Mouse (Mus musculus): Measurements from ENCODE around the gene Pdhb. TPM values are rescaled to one million over a fixed set of nuclear protein-coding genes. Genes with fewer than 3 reads are reported as not detected.
A peak's percentile ranks its signal among the peaks of the same experiment; 100 is the strongest.
"Not testable (repeated sequence)": the region's sequence is repeated elsewhere in the genome, so short reads cannot be mapped to it uniquely, and the experiment has no call there.

Gene Pdhb
- polyA plus RNA-seq, 1 experiment from 2014 or later, result 239 TPM

DNA sequence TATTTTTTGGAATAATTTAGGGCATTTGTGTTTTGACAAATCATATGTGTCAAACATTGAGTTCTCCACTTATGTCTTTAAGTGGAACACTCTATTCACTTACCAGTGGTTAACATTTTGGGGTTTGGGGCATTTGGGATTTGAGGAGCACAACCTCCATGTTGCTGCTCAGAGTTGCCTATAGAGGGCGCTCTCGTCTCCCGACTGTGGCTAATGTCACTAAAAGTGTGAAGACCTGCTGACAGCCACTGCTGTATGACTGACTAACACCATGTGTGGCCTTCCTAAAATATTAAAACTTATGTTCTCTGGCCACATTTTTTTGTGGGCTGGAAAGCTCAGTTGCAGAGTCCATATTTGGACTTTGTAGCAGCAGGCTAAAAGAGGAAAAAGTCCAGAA lies 10.5 kb upstream of the Pdhb start:
- H3K27me3 ChIP-seq, result no peaks in the 10 kb centered on the region
- ATAC-seq (replicated peaks), result no peak
- 59% methylated on average over 3 of the region's 3 CpGs for WGBS

DNA sequence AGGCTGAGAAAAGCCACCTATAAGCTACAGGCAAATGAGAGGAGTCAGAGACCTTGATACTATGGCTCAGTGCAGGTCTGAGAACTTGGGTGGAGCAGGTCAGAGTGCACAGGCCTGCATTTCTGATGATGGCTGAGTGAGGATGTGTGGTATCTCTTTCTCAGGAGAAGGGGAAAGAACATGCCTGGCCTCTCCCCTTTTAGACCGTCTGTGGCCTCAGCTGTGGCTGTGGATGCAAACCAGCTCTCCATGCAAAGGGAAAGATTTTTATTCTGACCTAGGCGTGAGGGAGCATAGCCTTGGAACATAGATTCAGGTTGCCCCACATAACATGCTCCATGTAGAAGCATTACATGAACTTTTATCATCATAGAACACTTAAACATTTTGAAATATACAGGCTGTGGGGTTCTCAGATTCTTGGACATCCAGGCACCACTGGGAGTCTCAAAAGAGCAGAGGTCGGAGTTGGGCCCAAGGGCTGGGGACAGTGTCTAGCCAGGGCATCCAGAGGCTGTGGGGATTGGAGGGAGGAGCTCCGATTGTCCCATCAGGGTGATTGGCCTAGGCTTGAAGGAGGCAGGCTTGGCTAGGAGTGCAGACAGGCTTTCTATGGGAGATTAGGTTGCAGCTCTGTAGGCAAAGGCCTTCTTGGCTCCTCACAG lies 7.7 kb upstream of the Pdhb start:
- Histone ChIP-seq H3K4me2 (replicated peaks) (no peak overlapping the region), H3K4me3 (no peak overlapping the region), H3K9me3 (no peaks in the 10 kb centered on the region), H3K27ac (replicated peaks) (no peak overlapping the region), H3K9ac (replicated peaks) (no peak overlapping the region), H3K36me3 (no peaks in the 10 kb centered on the region), H3K4me1 (no peaks in the 10 kb centered on the region), H3K27me3 (no peaks in the 10 kb centered on the region)
- ATAC-seq (replicated peaks), result no peak
- 77% methylated on average over 4 of the region's 4 CpGs for WGBS

More for the DNA sequence above, 10.5 kb upstream of the Pdhb start:
- Histone ChIP-seq H3K36me3 (no peaks in the 10 kb centered on the region), H3K4me2 (replicated peaks) (no peak overlapping the region), H3K27ac (replicated peaks) (no peak overlapping the region), H3K4me3 (no peak overlapping the region), H3K4me1 (peaks cover 5% of the 10 kb centered on the region; the same call in 1 of the 2 replicates), H3K9me3 (no peaks in the 10 kb centered on the region), H3K9ac (replicated peaks) (no peak overlapping the region)

DNA sequence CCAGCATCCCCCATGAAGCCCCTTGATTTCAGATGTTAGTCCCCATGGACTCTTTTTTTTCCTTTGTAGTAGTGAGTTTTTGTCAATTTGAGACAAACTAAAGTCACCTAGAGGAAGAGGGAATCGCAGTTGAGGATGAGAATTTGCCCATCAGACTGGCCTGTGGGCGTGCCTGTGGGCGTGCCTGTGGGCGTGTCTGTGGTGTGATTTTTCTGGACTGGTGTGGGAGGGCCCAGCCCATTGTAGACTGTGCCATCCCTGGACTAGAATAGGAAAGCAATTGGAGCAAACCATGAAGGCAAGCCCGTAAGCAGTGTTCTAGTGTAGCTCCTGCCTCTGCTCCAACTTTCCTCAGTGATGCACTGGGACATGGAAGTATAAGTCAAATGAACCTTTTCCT lies 3.4 kb upstream of the Pdhb start:
- Histone ChIP-seq H3K36me3 (no peaks in the 10 kb centered on the region), H3K4me1 (peaks cover 13% of the 10 kb centered on the region), H3K9me3 (no peaks in the 10 kb centered on the region), H3K4me3 (no peak overlapping the region), H3K27me3 (no peaks in the 10 kb centered on the region), H3K4me2 (replicated peaks) (no peak overlapping the region), H3K9ac (replicated peaks) (no peak overlapping the region), H3K27ac (replicated peaks) (no peak overlapping the region)
- WGBS, result 50% methylated on average over 5 of the region's 5 CpGs
- no peak for ATAC-seq (replicated peaks)

DNA sequence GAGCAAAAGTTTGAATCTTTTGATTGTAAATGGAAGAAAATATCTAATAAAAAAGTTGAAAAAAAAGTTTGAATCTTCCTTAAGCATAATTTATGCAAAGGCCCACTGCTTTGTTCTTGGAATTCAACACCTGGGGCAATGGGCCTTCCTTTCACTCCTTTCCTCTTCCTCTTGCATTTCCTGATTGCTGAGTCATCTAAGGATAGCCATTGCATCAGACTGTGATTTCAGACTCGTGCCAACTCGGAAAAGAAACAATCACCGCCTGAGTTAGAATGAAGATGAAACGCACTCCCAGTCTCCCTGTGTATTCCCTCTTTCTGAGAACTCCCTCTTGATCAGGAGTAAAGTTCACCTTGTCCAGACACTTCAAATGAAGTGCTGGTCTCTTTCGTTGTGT lies 1.8 kb upstream of the Pdhb start:
- WGBS, result 91% methylated on average over 5 of the region's 5 CpGs
- no peak for ATAC-seq (replicated peaks)
- no peak overlapping the region for H3K9ac ChIP-seq (replicated peaks)

DNA sequence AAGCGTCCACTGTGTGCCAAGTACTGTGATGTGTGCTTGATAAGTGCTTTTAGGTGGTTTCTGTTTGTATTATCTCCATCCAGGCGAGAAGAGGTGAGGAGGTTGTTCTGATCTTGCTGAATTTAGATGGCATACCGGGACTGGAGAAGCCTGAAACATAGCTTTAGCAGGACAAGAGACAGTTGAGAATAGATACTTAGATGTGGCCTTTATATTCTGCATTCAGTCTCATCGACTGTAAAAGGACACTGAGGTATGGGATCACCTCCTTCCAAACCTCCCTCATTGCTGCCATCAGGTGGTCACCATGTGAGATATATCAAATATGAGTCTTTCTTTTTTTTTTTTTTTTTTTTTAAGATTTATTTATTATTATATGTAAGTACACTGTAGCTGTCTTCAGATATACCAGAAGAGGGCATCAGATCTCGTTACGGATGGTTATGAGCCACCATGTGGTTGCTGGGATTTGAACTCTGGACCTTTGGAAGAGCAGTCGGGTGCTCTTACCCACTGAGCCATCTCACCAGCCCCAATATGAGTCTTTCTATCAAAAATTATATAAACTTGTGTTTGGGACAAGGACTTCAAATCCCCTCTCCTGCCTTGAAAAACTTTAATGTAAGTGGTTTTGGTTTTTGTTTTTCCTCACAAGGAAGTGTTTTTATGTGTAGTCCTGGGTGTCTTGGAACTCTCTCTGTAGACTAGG lies 871 bp upstream of the Pdhb start:
- not testable (repeated sequence) for H3K27me3 ChIP-seq; H3K9me3 ChIP-seq; ATAC-seq (replicated peaks)
- Histone ChIP-seq H3K9ac (replicated peaks) (peak overlapping the region; percentile 48), H3K4me2 (replicated peaks) (peak overlapping the region; percentile 65), H3K27ac (replicated peaks) (peak overlapping the region; percentile 66), H3K4me3 (peak overlapping the region; percentile 99), H3K36me3 (peaks cover 20% of the 10 kb centered on the region), H3K4me1 (peaks cover 13% of the 10 kb centered on the region)
- WGBS, result 28% methylated on average over 7 of the region's 7 CpGs

More for the DNA sequence above, 1.8 kb upstream of the Pdhb start:
- Histone ChIP-seq H3K9me3 (no peaks in the 10 kb centered on the region), H3K27ac (replicated peaks) (no peak overlapping the region), H3K4me1 (peaks cover 13% of the 10 kb centered on the region), H3K4me2 (replicated peaks) (no peak overlapping the region), H3K4me3 (no peak overlapping the region), H3K27me3 (no peaks in the 10 kb centered on the region), H3K36me3 (peaks cover 10% of the 10 kb centered on the region)

DNA sequence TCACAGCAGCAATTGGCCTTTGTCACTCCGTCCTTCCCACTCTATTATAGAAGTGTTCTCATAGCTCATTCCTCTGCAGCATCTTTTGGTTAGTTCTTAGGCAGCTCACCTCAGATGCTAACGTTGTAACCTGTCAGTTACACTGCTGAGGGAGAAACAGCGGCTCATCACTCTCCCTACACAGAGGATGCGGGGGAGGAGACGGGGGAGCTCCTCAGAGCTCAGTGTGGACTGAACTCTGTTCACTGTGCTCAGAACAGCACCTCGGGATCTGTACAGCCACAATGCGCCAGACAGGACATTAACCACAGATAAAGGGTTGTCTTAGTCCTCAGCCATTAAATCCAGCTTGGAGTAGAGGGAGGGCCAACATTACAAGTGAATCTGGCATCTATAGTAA lies 8.4 kb downstream of the Pdhb start:
- H3K9ac ChIP-seq (replicated peaks), result no peak overlapping the region
- no peak overlapping the region for H3K27ac ChIP-seq (replicated peaks)
- no peaks in the 10 kb centered on the region for H3K9me3 ChIP-seq
- no peak overlapping the region for H3K4me3 ChIP-seq
- no peaks in the 10 kb centered on the region for H3K27me3 ChIP-seq
- H3K36me3 ChIP-seq, result peaks cover 88% of the 10 kb centered on the region
- no peaks in the 10 kb centered on the region for H3K4me1 ChIP-seq
- 84% methylated on average over 7 of the region's 7 CpGs for WGBS
- 0 out of 2 replicates have a peak, but pooled peaks have one; percentile 17 for ATAC-seq (replicated peaks)
- no peak overlapping the region for H3K4me2 ChIP-seq (replicated peaks)

DNA sequence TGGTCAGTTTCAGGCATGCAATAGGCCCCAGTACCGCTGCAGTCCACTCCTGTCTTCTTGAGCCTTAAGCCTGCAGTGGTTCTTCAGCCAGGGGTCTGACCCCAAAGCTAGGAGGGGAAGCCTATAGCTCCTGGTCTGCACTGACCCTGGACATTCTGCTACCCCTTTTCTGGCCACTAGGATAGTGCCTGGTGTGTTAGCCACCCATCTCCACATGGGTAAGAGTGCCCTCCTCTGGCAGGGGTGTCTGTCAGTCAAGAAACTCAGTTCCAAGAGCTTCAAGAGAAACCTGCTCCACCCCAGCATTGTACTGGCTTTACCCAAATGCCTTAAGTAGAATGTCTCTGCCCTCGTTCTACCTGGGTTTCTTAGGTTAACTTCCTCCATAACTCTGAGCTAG lies 11.0 kb downstream of the Pdhb start:
- WGBS, result 83% methylated on average over 2 of the region's 2 CpGs

DNA sequence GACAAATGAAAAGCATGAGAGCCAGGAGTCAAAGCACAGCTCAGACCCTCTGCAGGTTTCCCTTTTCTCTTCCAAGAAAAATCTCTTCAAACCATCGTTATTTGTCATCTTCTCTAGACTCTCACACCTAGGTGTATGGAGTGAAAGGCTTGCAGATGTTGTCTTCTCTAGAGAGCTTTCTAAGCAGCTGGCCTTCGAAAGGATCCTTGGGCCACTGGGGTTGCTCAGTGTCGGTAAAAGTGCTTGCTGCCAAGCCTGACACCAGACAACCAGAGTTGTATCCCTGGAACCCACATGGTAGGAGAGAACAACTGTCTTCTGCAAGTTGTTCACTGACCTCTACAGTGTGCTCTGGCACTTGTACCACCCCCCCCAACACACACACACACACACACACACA lies 13.7 kb downstream of the Pdhb start:
- no peak for ATAC-seq (replicated peaks)
- 84% methylated on average over 3 of the region's 3 CpGs for WGBS
- Histone ChIP-seq H3K4me2 (replicated peaks) (no peak overlapping the region), H3K4me3 (no peak overlapping the region), H3K9me3 (no peaks in the 10 kb centered on the region), H3K36me3 (peaks cover 47% of the 10 kb centered on the region), H3K9ac (replicated peaks) (no peak overlapping the region), H3K4me1 (no peaks in the 10 kb centered on the region), H3K27me3 (no peaks in the 10 kb centered on the region), H3K27ac (replicated peaks) (no peak overlapping the region)

More for the DNA sequence above, 11.0 kb downstream of the Pdhb start:
- no peak for ATAC-seq (replicated peaks)
- no peak overlapping the region for H3K9ac ChIP-seq (replicated peaks)
- H3K4me3 ChIP-seq, result no peak overlapping the region
- H3K36me3 ChIP-seq, result peaks cover 67% of the 10 kb centered on the region
- H3K27me3 ChIP-seq, result no peaks in the 10 kb centered on the region
- no peaks in the 10 kb centered on the region for H3K4me1 ChIP-seq
- H3K4me2 ChIP-seq (replicated peaks), result no peak overlapping the region
- H3K27ac ChIP-seq (replicated peaks), result no peak overlapping the region
- H3K9me3 ChIP-seq, result no peaks in the 10 kb centered on the region

DNA sequence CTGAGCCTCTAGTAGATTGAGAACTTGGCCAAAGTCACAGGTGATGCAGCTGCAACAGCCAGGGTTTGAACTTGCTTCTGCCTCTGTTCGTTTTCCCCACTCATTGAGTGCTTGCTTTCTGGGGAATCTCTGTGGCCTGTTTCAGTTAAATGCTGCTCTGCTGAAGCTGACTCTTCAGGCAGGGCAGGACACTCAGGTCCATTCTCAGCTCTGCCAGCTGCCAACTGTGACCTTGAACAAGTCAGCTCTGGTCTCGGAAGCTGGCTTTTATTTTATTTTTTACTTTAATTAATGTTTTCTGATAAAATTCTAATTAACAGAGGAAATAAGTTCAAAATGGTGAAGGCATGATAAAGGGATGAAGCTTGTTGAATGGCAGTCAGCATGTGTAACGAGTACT lies 14.1 kb downstream of the Pdhb start:
- Histone ChIP-seq H3K4me3 (no peak overlapping the region), H3K27ac (replicated peaks) (no peak overlapping the region), H3K27me3 (no peaks in the 10 kb centered on the region), H3K4me2 (replicated peaks) (no peak overlapping the region), H3K36me3 (peaks cover 43% of the 10 kb centered on the region), H3K4me1 (no peaks in the 10 kb centered on the region), H3K9me3 (no peaks in the 10 kb centered on the region), H3K9ac (replicated peaks) (no peak overlapping the region)
- 67% methylated on average over 3 of the region's 3 CpGs for WGBS
- no peak for ATAC-seq (replicated peaks)

DNA sequence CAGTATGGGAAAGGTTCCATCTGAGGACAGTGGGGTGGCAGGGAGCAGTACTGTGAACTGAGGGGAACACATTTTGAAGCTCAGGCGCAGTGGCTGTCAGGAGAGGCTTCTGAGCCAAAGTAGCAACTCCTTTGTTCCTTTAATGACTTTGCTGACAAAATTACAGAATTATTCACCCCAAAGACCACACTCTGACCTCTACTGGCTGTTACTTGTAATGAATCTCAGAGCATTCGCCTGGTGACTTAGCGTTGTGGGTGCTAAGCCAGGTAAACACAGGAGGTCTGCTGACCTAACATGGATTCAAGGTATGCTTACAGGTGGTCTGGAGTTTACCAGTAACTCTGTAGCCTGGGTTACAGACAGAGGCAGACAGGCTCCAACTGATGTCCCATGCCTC lies 15.9 kb downstream of the Pdhb start:
- Histone ChIP-seq H3K4me2 (replicated peaks) (no peak overlapping the region), H3K27ac (replicated peaks) (no peak overlapping the region), H3K36me3 (peaks cover 34% of the 10 kb centered on the region), H3K9me3 (no peaks in the 10 kb centered on the region), H3K4me3 (no peak overlapping the region), H3K27me3 (no peaks in the 10 kb centered on the region), H3K4me1 (no peaks in the 10 kb centered on the region), H3K9ac (replicated peaks) (no peak overlapping the region)
- ATAC-seq (replicated peaks), result no peak
- 34% methylated on average over 3 of the region's 3 CpGs for WGBS

DNA sequence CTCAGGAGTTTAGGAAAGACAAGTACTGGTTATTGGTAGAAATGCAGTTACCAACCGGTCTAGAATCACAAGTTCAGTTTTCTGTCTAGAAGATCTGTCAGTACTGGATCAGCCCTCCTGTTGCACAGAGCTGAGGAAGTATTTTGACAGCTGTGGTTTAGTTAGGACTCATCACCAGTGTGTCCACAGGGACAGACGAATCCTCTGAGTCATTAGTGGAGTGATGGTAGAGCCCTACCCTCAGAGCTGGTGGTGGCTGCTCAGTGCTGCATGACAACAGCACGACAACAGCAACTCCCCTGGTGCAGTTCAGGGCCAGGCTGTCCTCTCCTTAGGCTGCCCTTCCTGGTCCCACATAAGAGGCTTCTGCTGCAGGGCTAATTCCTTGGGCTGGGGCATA lies 18.8 kb downstream of the Pdhb start:
- Histone ChIP-seq H3K36me3 (peaks cover 26% of the 10 kb centered on the region), H3K4me3 (no peak overlapping the region), H3K27me3 (no peaks in the 10 kb centered on the region), H3K4me1 (no peaks in the 10 kb centered on the region), H3K9ac (replicated peaks) (no peak overlapping the region), H3K9me3 (no peaks in the 10 kb centered on the region), H3K4me2 (replicated peaks) (no peak overlapping the region), H3K27ac (replicated peaks) (no peak overlapping the region)
- no peak for ATAC-seq (replicated peaks)
- WGBS, result 82% methylated on average over 3 of the region's 3 CpGs

DNA sequence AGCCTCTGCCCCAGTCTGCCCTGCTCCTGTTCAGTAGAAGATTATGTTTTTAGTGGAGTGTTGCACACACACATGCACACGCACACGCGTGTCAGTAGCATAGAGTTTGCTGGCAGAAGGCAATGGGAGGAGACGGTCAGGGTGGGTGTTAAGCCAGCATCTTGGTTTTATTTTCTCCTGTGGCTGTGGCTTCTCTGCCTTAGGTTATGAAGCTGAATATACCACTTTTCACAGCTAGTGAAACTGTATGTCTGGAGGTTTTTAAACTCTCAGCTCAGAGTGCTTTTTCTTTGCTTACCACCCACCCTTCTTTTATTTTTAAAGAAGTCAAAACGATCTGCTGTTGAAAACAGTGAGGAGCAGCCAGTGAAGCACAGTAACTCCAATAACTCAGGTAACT lies 21.1 kb downstream of the Pdhb start:
- no peak overlapping the region for H3K4me3 ChIP-seq
- H3K27me3 ChIP-seq, result no peaks in the 10 kb centered on the region
- no peak for ATAC-seq (replicated peaks)
- no peak overlapping the region for H3K4me2 ChIP-seq (replicated peaks)
- no peaks in the 10 kb centered on the region for H3K9me3 ChIP-seq
- H3K9ac ChIP-seq (replicated peaks), result no peak overlapping the region
- WGBS, result 97% methylated on average over 5 of the region's 5 CpGs
- no peaks in the 10 kb centered on the region for H3K4me1 ChIP-seq
- H3K27ac ChIP-seq (replicated peaks), result no peak overlapping the region
- H3K36me3 ChIP-seq, result peaks cover 25% of the 10 kb centered on the region; the same call in 1 of the 2 replicates

All from forebrain, embryonic 15.5 days (tissue).